Comparison of ENCODE assay signal across 8 mouse cellular contexts in the genomic region with DNA sequence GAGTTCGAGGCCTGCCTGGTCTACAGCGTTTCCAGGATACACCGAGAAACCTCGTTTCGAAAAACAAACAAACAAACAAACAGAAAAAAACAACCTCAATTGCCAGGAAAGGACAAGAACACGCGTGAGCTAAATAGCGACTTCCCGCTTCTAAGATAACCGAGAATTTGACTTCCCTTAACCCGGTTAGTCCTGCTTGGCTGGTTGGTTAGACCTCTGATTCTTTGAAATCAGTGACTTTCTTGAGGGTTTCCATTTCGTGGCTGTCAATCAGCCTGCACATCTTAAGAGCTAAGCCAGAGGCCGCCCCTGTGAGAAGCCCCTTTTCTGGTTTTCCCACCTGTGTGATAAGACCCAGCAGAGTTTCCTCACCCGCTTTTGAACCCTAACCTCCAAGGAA. TPM values are rescaled to one million over a fixed set of nuclear protein-coding genes. Genes with fewer than 3 reads are reported as not detected.
A peak's percentile ranks its signal among the peaks of the same experiment; 100 is the strongest.
DNase-seq lines count a peak whose midpoint lies in the region; ATAC-seq lines count a peak whose summit lies in the region.

No protein-coding gene starts in this region.

- no peaks in the 10 kb centered on the region for H3K27me3 ChIP-seq in intestine, embryonic 15.5 days (replicated peaks)
- H3K27me3 ChIP-seq in neural tube, embryonic 11.5 days (ENCODE audit: control insufficient read depth, insufficient read depth, low read length): no peaks in the 10 kb centered on the region

- peak overlapping the region; percentile 98 for H3K9ac ChIP-seq in intestine, embryonic 15.5 days
- peak overlapping the region; percentile 47 for H3K9ac ChIP-seq in neural tube, embryonic 11.5 days (ENCODE audit: low read length)

- H3K4me1 ChIP-seq in intestine, embryonic 15.5 days (replicated peaks): 0 out of 2 replicates have a peak, but pooled peaks cover 5% of the 10 kb centered on the region
- H3K4me1 ChIP-seq in neural tube, embryonic 11.5 days (ENCODE audit: control insufficient read depth, insufficient read depth, low read length): peaks cover 6% of the 10 kb centered on the region; the same call in 1 of the 2 replicates

- WGBS in intestine, embryonic 15.5 days: 23% methylated on average over 14 of the region's 14 CpGs
- 33% methylated on average over 14 of the region's 14 CpGs for WGBS in neural tube, embryonic 11.5 days

- H3K9me3 ChIP-seq in intestine, embryonic 15.5 days: no peaks in the 10 kb centered on the region
- H3K9me3 ChIP-seq in neural tube, embryonic 11.5 days (ENCODE audit: control insufficient read depth, low read length): no peaks in the 10 kb centered on the region

- H3K4me3 ChIP-seq in intestine, embryonic 15.5 days (replicated peaks): peak overlapping the region; percentile 76
- peak overlapping the region; percentile 59 for H3K4me3 ChIP-seq in neural tube, embryonic 11.5 days (ENCODE audit: low read depth, low read length)

- no peak for ATAC-seq in CD4-positive, CD25-positive, alpha-beta regulatory T cell, adult 4 months
- no peak for ATAC-seq in intestine, embryonic 15.5 days
- ATAC-seq in neural tube, embryonic 11.5 days (ENCODE audit: insufficient read depth, low FRiP score, low TSS enrichment): no peak
- ATAC-seq in erythroid progenitor cell, adult 5-6 weeks (replicated peaks; ENCODE audit: low FRiP score, poor library complexity, severe bottlenecking): no peak

- peak; percentile 31 for DNase-seq in CD4-positive, CD25-positive, alpha-beta regulatory T cell, adult 2 months (ENCODE audit: low read depth, low spot score)
- DNase-seq in thymus, postnatal 14 days: peak; percentile 8
- DNase-seq in thymus, postnatal 10 days (ENCODE audit: low spot score in 2 of 2): no peak
- DNase-seq in neural tube, embryonic 11.5 days (ENCODE audit: low spot score): no peak
- DNase-seq in right cerebral cortex, postnatal 10 days (ENCODE audit: low spot score in 2 of 2): no peak

- H3K4me2 ChIP-seq in intestine, embryonic 15.5 days (replicated peaks): peak overlapping the region; percentile 56
- peak overlapping the region; percentile 52 for H3K4me2 ChIP-seq in neural tube, embryonic 11.5 days (ENCODE audit: low read depth)

- no peaks in the 10 kb centered on the region for H3K36me3 ChIP-seq in intestine, embryonic 15.5 days
- no peaks in the 10 kb centered on the region for H3K36me3 ChIP-seq in neural tube, embryonic 11.5 days (ENCODE audit: control insufficient read depth, insufficient read depth, low read length)

- H3K27ac ChIP-seq in intestine, embryonic 15.5 days: no peak overlapping the region
- H3K27ac ChIP-seq in neural tube, embryonic 11.5 days (ENCODE audit: low read depth, low read length): no peak overlapping the region

RNA-seq across cellular contexts. Expression of a gene that starts 0.9 kb away (rescaled TPM):
- 10 to 100 TPM; 69.6 to 75.5 TPM for polyA plus RNA-seq in CD4-positive, CD25-positive, alpha-beta regulatory T cell, adult 4 months (2017; shearing (Covaris generic))
- 70.2 and 74.3 TPM in 2 replicates for polyA plus RNA-seq in intestine, embryonic 15.5 days (2015; fragmentation: Nextera tagmentation; extraction: Ambion mirVana)
- 49.2 and 53.6 TPM in 2 replicates for polyA plus RNA-seq in neural tube, embryonic 11.5 days (2014; fragmentation: Nextera tagmentation; extraction: Ambion mirVana)
- 11.2 and 22.2 TPM in 2 replicates for total RNA-seq in erythroid progenitor cell, adult 5-6 weeks (2015; ENCODE audit: low replicate concordance)
- total RNA-seq in erythroid progenitor cell, adult 5-6 weeks (2017; ENCODE audit: low replicate concordance): 57.4 and 62.3 TPM in 2 replicates

Comparison
In these comparisons a context has a peak if more than half of its experiments do, and no peak if none do; other contexts are left out.
1. DNase-seq: peak in CD4-positive, CD25-positive, alpha-beta regulatory T cell, adult 2 months (single experiment) and thymus, postnatal 14 days (single experiment); none in thymus, postnatal 10 days (0 of 2), neural tube, embryonic 11.5 days (single experiment) and right cerebral cortex, postnatal 10 days (0 of 2).